Mouse (Mus musculus): ENCODE data around the gene Dpp3.
"Not testable (repeated sequence)": the region's sequence is repeated elsewhere in the genome, so short reads cannot be mapped to it uniquely, and the experiment has no call there.

Gene Dpp3

DNA sequence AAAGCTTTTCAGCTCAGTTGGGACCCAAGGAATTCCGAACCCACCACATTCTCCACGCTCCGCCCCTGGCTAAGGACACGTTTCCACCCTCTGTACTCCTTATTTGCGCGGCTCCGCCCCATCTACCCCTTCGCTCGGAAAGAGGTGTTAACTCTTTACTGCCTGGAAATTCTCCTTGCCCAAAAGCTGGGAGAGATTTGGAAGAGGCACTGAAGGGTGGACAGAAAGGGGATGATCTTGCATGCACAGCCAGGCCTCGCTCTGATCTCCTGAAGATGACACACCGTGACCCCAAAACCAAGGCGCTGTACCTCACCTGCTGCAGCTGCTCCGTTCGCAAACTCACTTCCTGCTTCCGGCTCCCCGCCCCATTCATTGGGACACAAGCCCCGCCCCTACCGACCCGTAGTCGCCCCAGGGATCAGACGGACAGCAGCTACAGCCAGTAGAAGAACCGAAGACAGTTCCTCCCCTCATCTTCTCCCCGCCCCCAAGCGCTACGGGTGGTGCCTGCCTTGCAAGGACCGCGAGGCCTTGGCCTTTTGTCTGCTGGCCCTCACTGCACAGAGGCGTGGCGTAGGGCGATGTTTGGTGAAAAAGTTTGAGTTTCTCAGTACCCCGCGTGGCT, at the start of gene Dpp3:
Gene Dpp3 (minus strand): TSS at position 384 of the 628 bp plus-strand sequence.
- DNase-seq (ENCODE audit: low read depth, low spot score), result peak; percentile 98

GRCm38 (mm10) chr19:4968236-4968635, 40.1 kb upstream of the Dpp3 start:
- DNase-seq (ENCODE audit: low read depth, low spot score), result peak; percentile 40

- DNase-seq (ENCODE audit: low read depth, low spot score), result peak; percentile 95
Observed at GRCm38 (mm10) chr19:4961928-4962601, 34.0 kb upstream of the Dpp3 start, which contains the start of gene Mrpl11. Mrpl11 (plus strand) TSS chr19:4962147.

- not testable (repeated sequence) for DNase-seq (ENCODE audit: low read depth, low spot score)
Observed at GRCm38 (mm10) chr19:4948641-4949040, 20.6 kb upstream of the Dpp3 start.

DNA sequence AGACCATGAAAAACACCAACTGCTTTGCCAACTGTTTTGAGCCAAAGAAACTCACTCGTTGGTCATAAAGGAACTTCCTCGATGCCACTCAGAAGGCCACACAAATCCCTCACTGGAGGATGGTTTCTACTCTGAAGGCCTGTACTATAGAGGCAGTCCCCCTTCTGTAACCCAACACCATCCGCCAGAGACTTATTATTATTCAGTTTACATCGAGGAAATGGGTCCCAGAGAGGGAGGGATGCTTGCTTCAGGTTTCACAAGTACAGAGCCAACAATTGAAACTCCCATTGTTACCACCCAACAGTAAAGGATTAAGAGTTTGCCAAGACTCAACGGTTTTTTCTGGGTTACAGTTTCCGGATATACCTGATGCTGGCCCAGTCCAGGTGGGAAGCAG, 17.5 kb upstream of the Dpp3 start:
- no peak for DNase-seq (ENCODE audit: low read depth, low spot score)

- DNase-seq (ENCODE audit: low read depth, low spot score), result no peak
Observed at GRCm38 (mm10) chr19:4943253-4943588, 15.1 kb upstream of the Dpp3 start.

DNA sequence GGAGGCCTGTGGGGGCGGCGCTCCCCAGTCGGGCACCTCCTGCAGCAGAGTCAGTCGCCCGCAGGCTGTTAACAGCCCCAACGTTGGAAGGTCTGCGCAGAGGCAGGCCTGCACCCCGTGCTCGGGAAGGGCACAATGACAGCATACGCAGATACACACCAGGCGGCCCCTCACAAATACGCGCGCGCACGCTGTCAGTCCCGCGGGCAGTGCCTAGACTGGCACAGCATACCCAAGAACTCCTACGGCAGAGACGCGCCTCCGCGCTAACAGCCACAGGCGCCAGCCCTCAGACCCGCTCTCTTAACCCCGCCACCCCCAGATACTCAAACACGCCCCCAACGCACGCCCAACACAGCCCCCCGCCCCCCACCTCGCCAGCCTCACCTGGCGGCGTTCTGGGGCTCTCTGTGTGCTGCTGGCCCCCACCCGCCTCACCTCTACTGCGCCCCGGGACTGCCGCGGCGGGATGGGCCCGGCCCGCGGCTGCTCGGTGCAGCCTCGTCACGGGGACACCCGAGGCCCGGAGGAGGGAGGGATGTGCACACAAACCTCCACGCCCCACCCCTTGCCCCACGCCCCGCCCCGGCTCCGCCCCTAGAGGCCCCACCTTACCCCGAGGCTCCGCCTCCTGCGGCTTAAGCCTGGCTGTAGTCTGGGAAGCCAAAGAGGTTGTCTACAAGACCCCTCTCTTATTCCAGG, 14.6 kb upstream of the Dpp3 start, which contains the start of gene Peli3:
Gene Peli3 (minus strand): TSS at position 577 of the 702 bp plus-strand sequence.
- peak; percentile 80 for DNase-seq (ENCODE audit: low read depth, low spot score)

DNA sequence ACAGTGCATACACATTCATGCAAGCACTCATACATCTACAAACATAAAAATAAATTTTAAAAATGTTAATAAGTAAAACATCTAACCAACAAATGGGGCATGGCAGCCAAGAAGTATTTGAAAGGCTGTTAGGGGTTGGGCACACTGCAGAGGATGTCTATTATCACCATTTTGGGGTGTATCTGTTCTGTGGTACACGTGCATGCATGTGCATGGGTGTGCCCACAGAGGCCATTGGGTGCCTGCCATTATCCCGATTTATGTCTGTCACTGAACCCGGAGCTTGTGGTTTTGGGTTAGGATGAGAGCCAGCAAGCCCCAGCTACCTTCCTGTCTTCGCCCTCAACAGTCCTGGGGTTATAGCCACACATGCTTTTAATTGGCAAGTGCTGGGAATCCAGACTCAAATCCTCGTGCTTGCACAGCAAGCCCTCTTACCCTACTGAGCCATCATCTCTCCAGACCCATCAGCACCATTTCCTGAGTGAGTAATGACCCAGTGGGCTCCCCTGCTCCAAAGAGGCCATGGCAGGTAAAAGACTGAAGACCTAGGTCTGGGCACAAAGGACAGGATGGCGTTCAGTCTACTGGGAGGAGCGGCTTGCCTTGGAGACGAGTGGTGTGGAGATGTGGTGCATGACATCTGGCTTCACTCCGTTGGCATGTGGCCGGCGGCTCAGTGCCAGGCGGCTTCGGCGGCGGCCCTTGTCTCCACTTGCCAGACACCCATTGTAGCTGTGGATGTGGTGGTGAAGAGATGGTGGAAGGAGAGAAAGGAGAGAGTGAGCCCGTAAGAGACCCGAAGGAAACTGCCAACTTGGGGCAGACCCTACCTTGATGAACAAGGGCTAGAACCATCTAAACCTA, 9.6 kb upstream of the Dpp3 start:
- DNase-seq (ENCODE audit: low read depth, low spot score), result no peak

- no peak for DNase-seq (ENCODE audit: low read depth, low spot score)
Observed at GRCm38 (mm10) chr19:4936896-4937295, 8.8 kb upstream of the Dpp3 start.

- no peak for DNase-seq (ENCODE audit: low read depth, low spot score)
Observed at GRCm38 (mm10) chr19:4928781-4929180, 694 bp upstream of the Dpp3 start.

DNA sequence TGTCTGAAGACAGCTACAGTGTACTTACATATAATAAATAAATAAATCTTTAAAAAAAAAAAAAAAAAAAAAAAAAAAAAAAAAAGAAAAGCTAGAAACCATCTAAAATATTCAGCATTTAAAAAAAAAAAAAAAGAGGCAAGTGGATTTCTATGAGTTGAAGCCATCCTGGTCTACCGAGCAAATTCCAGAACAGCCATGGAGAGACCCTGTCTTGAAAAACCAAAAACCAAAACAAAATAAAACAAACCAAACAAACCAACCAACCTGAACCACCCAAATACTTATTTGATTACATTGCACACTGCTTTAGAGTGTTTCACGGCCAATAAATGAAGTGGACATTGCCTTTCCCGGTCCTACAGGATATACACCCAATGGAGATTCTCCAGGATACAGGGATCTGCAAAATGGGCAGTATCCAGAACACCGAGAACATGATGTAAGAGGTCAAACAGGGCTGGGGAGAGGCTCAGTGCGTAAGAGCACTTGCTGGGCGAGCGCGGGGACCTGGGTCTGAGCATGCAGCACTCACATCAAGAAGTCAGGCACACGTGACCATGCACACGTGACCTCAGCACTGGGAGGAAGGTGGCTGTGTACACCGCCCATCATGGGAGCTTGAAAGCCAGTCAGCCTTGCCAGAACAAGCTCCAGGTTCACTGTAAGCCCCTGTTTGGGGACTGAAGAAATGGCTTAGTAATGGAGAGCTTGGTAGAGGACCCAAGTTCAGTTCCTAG, 2.8 kb downstream of the Dpp3 start:
- no peak for DNase-seq (ENCODE audit: low read depth, low spot score)

- DNase-seq (ENCODE audit: low read depth, low spot score), result no peak
Observed at GRCm38 (mm10) chr19:4919652-4920051, 8.4 kb downstream of the Dpp3 start.

GRCm38 (mm10) chr19:4916827-4917226, 11.3 kb downstream of the Dpp3 start:
- DNase-seq (ENCODE audit: low read depth, low spot score), result no peak

DNA sequence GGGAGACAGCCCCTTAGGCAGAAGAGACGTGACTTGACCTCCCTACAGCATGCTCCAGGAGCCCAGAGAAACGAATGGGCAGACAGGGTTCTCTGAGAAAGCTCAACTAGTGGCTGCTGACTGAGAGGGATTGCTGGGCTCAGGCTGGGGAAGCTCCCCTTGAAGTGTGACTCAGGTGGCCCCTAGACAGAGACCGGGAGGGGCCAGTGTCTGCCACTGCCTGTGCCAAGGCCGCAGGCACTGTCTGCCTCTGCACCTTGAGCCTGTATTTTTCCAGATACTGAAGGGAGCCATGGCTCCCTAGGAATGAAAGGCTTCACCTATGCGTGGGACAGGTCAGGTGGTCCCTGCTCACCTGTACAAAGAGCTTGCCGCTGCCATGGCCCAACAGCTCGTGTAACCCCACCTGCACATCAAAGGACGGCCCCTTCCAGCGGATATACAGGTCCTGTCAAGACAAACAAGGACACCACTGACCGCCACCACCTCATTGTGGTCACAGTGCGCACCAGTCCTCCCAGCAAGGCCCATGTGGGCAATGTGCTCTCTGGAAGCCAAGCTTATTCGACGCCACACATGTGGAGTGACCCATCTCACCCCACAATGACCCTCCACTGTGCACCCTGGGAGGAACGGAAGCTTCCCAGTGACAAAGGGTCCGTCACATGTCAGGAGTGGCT, 12.0 kb downstream of the Dpp3 start:
- DNase-seq (ENCODE audit: low read depth, low spot score), result no peak

DNA sequence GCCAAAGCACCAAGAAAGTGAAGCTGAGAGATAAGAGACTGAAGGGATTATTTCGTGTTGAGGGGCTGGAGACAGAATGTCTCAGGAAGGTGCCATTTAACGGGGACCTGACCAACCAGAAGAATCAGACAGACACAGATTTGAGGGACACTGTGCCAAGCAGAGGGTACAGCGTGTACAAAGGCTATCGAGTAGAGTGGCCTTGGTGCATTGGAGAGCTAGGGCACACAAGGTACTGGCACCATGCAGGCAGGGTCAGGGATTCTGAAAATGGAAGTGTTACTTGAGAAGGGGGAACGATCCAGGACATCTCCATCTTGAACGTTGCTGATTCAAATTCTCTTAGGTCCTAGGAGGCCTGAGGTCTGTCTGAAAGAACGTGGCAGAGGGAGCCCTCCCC, 18.7 kb downstream of the Dpp3 start:
- no peak for DNase-seq (ENCODE audit: low read depth, low spot score)

DNA sequence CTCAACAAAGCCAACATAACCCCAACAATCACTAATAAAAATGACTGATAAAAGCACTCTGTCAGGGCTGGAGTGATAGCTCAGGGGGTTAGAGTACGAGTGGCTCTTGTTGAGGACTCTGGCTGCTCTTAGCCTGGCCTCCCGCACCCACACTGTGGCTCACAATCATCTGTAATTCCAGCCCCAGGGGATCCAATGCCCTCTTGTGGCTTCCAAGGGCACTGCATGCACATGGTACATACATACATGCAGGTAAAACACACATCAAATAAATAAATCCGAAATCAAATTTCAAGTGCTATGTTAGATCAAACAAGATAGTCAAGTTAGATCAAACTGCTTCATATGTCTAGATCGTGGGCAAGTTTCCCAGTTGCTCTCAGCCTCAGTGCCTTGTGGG, 20.0 kb downstream of the Dpp3 start:
- peak; percentile 33 for DNase-seq (ENCODE audit: low read depth, low spot score)

GRCm38 (mm10) chr19:4905979-4906794, 21.9 kb downstream of the Dpp3 start, which contains the start of gene Bbs1:
Bbs1 (minus strand) TSS chr19:4906628.
- peak; percentile 85 for DNase-seq (ENCODE audit: low read depth, low spot score)

DNA sequence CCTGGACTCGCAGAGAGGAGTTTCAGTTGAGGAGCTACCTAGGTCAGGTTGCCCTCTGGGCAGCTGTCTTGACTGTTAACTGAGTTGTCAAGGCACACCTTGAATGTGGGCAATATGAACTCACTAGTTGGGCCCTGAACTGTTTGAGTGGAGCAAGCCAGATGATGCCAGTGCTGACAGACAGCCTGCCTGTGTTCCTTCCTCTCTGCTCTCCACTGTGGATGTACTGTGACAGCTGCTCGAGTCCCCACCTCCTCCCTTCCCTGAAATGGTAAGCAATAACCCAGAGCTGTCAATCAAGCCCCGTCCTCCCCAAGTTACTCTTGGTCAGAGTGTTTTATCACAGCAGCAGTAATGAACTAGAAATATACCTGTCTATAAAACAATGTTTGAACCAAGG, 28.2 kb downstream of the Dpp3 start:
- no peak for DNase-seq (ENCODE audit: low read depth, low spot score)

DNA sequence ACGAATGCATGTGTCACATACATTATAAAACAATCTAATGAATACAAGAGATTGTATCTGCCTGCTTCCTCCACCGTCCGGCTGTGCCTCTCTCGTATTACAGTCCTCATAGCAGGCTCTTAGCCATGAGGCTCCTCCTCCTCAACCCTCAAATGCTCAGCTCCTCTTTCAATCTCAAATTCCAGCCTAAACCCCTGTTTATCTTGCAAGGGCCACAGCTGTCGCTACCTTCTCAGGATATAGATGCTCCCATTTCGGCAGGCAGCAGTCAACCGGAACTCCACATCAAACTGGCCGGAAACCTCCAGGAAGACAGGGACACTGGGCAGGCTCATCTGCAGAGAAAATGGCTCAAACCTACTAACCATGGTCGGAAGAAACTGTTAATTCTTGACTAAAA, 29.1 kb downstream of the Dpp3 start:
- DNase-seq (ENCODE audit: low read depth, low spot score), result no peak
